Mouse (Mus musculus): ENCODE results near the gene Cacna1s. TPM values are rescaled to one million over a fixed set of nuclear protein-coding genes. Genes with fewer than 3 reads are reported as not detected.

The Cacna1s gene
- total RNA-seq, 2 experiments from 2014 or later, result 0.94 to 1.2 TPM

Other genes starting within 250 kb of the Cacna1s start
- 10 to 100 TPM in 1 of 2 experiments, 1 to 10 TPM in 1; 9.4 to 10.8 TPM for gene Lad1, start 234.2 kb upstream of the Cacna1s start, total RNA-seq (2021)
- gene Tnnt2, start 216.4 kb upstream of the Cacna1s start, total RNA-seq (2021), result 1,000 to 10,000 TPM; 7,447 to 7,490 TPM
- under 1 TPM; 0.10 to 0.14 TPM for gene Pkp1, start 133.5 kb upstream of the Cacna1s start, total RNA-seq (2021)
- under 1 TPM; 0.05 TPM for gene Igfn1, start 46.4 kb upstream of the Cacna1s start, total RNA-seq (2021)
- gene Tmem9, start 44.6 kb upstream of the Cacna1s start, total RNA-seq (2021), result 10 to 100 TPM; 23.8 to 26.1 TPM
- not detected for gene Ascl5, start 1.9 kb upstream of the Cacna1s start, total RNA-seq (2021)
- gene Kif21b, start 78.6 kb downstream of the Cacna1s start, total RNA-seq (2021), result 1 to 10 TPM; 1.3 to 1.6 TPM
- not detected for gene Mroh3, start 160.1 kb downstream of the Cacna1s start, total RNA-seq (2021)
- gene Inava, start 181.5 kb downstream of the Cacna1s start, total RNA-seq (2021), result under 1 TPM in 1 of 2 experiments, not detected in 1; 0.14 TPM
- not detected for gene Gpr25, start 208.1 kb downstream of the Cacna1s start, total RNA-seq (2021)